Mouse (Mus musculus) stomach, embryonic 14.5 days (tissue): ENCODE data around the gene Spcs2. TPM values are rescaled to one million over a fixed set of nuclear protein-coding genes. Genes with fewer than 3 reads are reported as not detected.

ENCODE experiments used
- ATAC-seq: fragments of 200-750 bp; cut with Nextera tagmentation; 2 replicates; pipeline ENCODE4 v1.8.0; 2017; ENCODE audit warnings: low read depth, moderate TSS enrichment; ENCODE audit not compliant: insufficient number of reproducible peaks, insufficient read depth, low FRiP score
- H3K27ac ChIP-seq: fragments of 300-500 bp; sonication (generic); 2 replicates; pipeline ENCODE4 v1.5.1; 2014; ENCODE audit warnings: mild to moderate bottlenecking, low read length, moderate library complexity, mixed read lengths
- H3K27me3 ChIP-seq: fragments of 300-500 bp; sonication (generic); 2 replicates; pipeline ENCODE4 v1.6.1; 2014; ENCODE audit warnings: low read length, control low read depth, mixed read lengths; ENCODE audit not compliant: control insufficient read depth, insufficient read depth
- H3K36me3 ChIP-seq: fragments of 300-500 bp; sonication (generic); 2 replicates; pipeline ENCODE4 v1.6.1; 2014; ENCODE audit warnings: mild to moderate bottlenecking, control low read depth, low read length, moderate library complexity, mixed read lengths; ENCODE audit not compliant: control insufficient read depth, insufficient read depth
- H3K4me1 ChIP-seq: fragments of 300-500 bp; sonication (generic); 2 replicates; pipeline ENCODE4 v1.6.1; 2014; ENCODE audit warnings: low read length, control low read depth, mixed read lengths; ENCODE audit not compliant: control insufficient read depth, insufficient read depth
- H3K4me2 ChIP-seq: fragments of 300-500 bp; sonication (generic); replicated peaks from 2 replicates; pipeline ENCODE4 v1.6.1; 2014; ENCODE audit warnings: low read depth, low read length, control low read depth
- H3K4me3 ChIP-seq: fragments of 300-500 bp; sonication (generic); 2 replicates; pipeline ENCODE4 v1.5.1; 2014; ENCODE audit warnings: low read depth, low read length, control low read depth
- H3K9ac ChIP-seq: fragments of 300-500 bp; sonication (generic); replicated peaks from 2 replicates; pipeline ENCODE4 v1.6.1; 2014; ENCODE audit warnings: low read depth, mild to moderate bottlenecking, control low read depth, low read length, moderate library complexity, mixed read lengths
- H3K9me3 ChIP-seq: fragments of 300-500 bp; sonication (generic); 2 replicates; pipeline ENCODE4 v1.6.1; 2016; ENCODE audit warnings: low read depth, low read length, control low read depth; ENCODE audit not compliant: control insufficient read depth
- WGBS: fragments of 180-500 bp; shearing (Covaris S2); extraction: QIAGEN DNeasy Blood & Tissue Kit; methylation state at CpG from one replicate; pipeline ENCODE4 v1.1.7; 2014; 5-methylcytosine and 5-hydroxymethylcytosine counted together
- polyA plus RNA-seq: library from polyadenylated mRNA; unstranded; fragments of >200 nt; fragmentation: Nextera tagmentation; extraction: Ambion mirVana; gene quantifications from 2 replicates; pipeline ENCODE4 v1.2.1, GENCODE M21; 2014

The Spcs2 gene
- polyA plus RNA-seq, 1 experiment from 2014 or later = 287 TPM

DNA sequence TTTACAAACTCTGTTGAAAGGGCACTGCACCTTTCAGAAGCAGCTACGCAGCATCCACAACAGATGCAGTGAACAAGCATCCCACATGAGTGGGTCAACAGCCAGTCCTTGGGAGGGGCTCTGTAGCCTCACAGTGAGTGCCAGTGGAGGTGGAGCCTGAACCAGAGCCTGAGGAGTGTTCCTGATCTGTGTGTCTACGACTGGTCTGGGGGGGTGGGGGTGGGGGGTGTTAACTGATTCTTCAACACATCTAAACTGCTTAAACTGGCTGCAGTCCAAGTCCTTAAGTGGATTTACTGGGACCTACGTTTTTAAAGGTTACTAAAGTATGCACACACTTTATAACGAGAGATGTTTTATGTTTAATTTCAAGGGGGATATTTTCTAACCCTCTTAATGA lies 26.5 kb downstream of the Spcs2 start:
- Histone ChIP-seq H3K27me3 (no peaks in the 10 kb centered on the region), H3K9ac (no peak overlapping the region), H3K4me1 (peaks cover 13% of the 10 kb centered on the region), H3K36me3 (peaks cover 24% of the 10 kb centered on the region; the same call in 1 of the 2 replicates), H3K4me3 (no peak overlapping the region), H3K9me3 (no peaks in the 10 kb centered on the region), H3K4me2 (no peak overlapping the region), H3K27ac (peak overlapping the region; percentile 61; the same call in 1 of the 2 replicates)
- 36% methylated on average over 4 of the region's 4 CpGs for WGBS
- ATAC-seq = peak; percentile 61; the same call in 1 of the 2 replicates

DNA sequence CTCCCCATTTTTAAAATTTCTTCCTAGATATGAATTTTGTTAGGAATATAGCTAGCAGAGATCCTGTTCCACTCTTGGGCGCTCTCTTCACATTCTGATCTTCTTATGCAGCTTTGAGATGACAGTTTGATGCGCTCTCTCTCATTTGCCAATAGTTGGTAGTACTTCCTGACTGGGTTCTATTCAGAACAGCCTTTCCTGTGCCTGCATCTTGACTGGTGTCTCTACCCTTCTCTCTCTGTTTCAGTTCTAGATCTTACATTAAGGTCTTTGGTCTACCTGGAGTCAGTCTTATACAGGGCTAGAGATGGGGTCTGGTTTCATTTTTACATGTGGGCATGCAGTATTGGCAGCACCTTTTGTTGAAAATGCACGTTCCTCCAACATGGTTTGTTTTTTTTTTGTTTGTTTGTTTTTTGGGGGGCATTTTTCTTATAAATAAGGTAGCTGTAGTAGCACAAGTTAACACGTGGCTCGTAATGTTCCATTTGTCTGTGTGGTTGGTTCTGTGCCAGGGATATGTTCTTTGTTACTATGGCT lies 28.9 kb downstream of the Spcs2 start:
- H3K36me3 ChIP-seq = peaks cover 15% of the 10 kb centered on the region; the same call in 1 of the 2 replicates
- 85% methylated on average over 5 of the region's 5 CpGs for WGBS
- H3K4me1 ChIP-seq = peaks cover 13% of the 10 kb centered on the region
- no peak overlapping the region for H3K4me2 ChIP-seq
- H3K4me3 ChIP-seq = no peak overlapping the region
- ATAC-seq = no peak
- no peak overlapping the region for H3K9ac ChIP-seq
- H3K27ac ChIP-seq = no peak overlapping the region
- H3K27me3 ChIP-seq = no peaks in the 10 kb centered on the region
- no peaks in the 10 kb centered on the region for H3K9me3 ChIP-seq

DNA sequence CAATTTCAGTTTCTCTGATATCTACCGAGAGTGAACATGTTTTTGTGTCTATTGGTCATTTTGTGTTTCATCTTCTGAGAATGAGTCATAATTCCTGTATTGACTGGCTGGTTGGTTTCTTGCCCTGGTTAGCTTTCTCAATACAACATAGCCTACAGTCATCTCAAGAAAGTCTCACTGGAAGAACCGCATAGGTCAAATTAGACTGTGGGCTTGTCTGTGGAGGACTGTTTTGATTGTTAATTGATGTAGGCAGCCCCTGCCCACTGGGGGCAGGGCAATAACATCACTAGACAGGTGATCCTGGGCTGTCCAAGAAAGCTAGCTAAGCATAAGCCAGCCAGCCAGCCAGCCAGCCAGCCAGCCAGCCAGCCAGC lies 29.4 kb downstream of the Spcs2 start:
- H3K4me1 ChIP-seq = peaks cover 13% of the 10 kb centered on the region
- no peak overlapping the region for H3K4me3 ChIP-seq
- WGBS = 82% methylated on average over 2 of the region's 2 CpGs
- no peak overlapping the region for H3K27ac ChIP-seq
- H3K9me3 ChIP-seq = no peaks in the 10 kb centered on the region
- H3K4me2 ChIP-seq = no peak overlapping the region
- H3K27me3 ChIP-seq = no peaks in the 10 kb centered on the region
- no peak for ATAC-seq
- peaks cover 11% of the 10 kb centered on the region; the same call in 1 of the 2 replicates for H3K36me3 ChIP-seq
- no peak overlapping the region for H3K9ac ChIP-seq

DNA sequence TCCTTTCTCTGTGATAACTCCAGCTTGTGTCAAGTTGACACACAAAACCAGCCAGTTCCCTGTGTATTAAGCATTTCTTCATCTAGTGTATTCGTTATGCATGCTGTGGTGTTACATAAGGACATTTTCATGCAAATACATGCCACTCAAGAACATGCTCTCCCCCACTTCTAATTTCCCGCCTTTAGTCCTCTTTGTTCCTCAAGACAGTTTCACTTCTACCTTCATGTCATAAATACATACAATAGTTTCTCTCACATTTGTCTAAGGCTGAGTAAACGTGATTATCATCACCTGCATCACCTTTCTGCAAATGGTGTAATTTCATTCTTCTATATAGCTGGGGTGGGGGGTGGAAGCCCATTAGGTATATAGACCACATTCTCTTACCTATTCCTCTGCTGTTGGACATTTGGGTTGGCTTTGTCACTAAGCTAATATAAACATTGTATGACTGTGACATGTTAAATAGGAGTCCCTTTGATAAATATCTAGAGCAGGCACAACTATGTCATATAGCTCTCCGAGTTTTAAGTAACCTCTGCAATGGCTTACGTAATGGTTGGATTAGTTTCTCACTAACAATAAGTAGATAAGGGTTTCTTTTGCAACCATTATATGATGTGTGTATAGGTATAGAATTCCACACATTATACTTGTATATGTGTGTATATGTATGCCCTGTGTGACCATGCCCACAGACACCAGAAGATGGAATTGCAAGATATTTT lies 30.0 kb downstream of the Spcs2 start:
- Histone ChIP-seq H3K4me1 (peaks cover 10% of the 10 kb centered on the region), H3K4me2 (no peak overlapping the region), H3K9me3 (no peaks in the 10 kb centered on the region), H3K36me3 (peaks cover 6% of the 10 kb centered on the region; the same call in 1 of the 2 replicates), H3K9ac (no peak overlapping the region), H3K27ac (no peak overlapping the region), H3K27me3 (no peaks in the 10 kb centered on the region), H3K4me3 (no peak overlapping the region)
- WGBS = 77% methylated on average over 5 of the region's 5 CpGs
- ATAC-seq = no peak

DNA sequence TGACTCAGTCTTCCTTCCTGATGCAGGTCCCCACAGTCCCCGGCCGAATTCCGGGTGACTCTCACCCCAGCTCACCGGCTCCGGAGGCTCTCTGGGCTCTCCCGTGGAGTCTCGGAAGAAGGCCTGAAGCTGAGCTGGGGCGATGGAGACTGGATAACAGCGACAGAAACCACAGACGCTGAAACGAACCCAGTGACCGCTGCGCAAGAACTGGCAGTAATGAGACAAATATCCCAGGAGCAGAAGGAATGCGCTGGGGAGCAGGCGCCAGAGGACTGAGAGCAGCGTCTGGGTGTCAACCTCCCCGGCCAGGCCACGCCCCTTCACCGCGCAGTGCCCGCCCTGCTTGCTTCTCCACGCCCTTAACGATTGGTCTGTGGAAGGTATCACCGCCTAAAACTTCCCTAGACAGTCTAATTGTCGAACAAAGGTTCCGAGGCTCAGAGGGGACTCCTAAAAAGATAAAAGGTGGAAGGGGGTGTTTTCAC lies 35.1 kb downstream of the Spcs2 start, which contains the start of gene Neu3:
TSS of gene Neu3 (minus strand) at position 335 of the 488 bp plus-strand sequence.
- no peaks in the 10 kb centered on the region for H3K36me3 ChIP-seq
- H3K9me3 ChIP-seq = no peaks in the 10 kb centered on the region
- peak within 1 kb of the TSS; percentile 45 for H3K9ac ChIP-seq
- peak within 1 kb of the TSS; percentile 49 for H3K4me3 ChIP-seq
- peak within 1 kb of the TSS; percentile 89 for H3K27ac ChIP-seq
- peak; percentile 98 for ATAC-seq
- H3K4me1 ChIP-seq = no peaks in the 10 kb centered on the region; the same call in 1 of the 2 replicates
- WGBS = under 1% methylated on average over 26 of the region's 26 CpGs
- peak within 1 kb of the TSS; percentile 59 for H3K4me2 ChIP-seq
- no peaks in the 10 kb centered on the region for H3K27me3 ChIP-seq

DNA sequence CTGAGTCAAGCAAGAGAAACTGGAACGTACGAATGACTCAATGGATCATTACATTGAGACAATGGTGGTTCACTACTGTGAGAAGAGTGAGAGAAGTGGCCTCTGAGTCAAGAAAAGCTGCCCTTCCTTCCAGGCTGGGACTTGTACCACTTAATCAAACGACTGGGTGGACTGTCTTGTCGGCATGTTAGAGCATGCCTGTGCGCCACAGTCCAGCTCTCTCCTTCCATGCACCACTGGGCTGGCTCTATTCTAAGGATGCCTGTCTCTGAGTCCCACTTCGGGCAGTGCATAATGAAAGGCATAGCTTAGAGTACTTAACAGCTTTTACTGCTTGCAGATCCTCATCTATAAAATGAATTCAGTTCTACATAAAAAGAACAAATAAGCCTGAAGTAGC lies 37.2 kb downstream of the Spcs2 start:
- Histone ChIP-seq H3K36me3 (no peaks in the 10 kb centered on the region), H3K9me3 (no peaks in the 10 kb centered on the region), H3K4me2 (no peak overlapping the region), H3K27ac (no peak overlapping the region), H3K9ac (no peak overlapping the region), H3K4me1 (peaks cover 4% of the 10 kb centered on the region; the same call in 1 of the 2 replicates), H3K27me3 (no peaks in the 10 kb centered on the region), H3K4me3 (no peak overlapping the region)
- ATAC-seq = no peak
- WGBS = 57% methylated on average over 6 of the region's 6 CpGs

DNA sequence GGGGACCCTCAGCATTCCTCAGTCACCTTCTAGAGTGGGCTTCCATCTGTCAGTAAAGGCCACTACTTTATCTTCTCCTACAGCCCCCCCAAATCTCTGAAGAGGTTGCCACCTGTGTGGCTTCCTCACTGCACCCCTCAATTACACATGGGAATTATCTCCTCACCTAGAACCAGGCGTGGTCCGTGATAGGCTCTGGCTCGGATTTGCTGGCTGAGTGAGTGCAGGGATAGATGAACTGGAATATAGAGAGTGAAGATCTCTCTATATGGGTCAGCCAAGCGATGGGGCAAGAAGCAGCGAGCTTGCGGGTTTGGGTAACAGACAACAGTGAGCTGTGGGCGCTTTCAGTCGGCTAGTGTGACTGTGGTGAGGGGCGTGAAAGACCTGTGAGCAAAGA lies 37.8 kb downstream of the Spcs2 start:
- no peak overlapping the region for H3K9ac ChIP-seq
- ATAC-seq = no peak
- H3K4me2 ChIP-seq = 0 out of 2 replicates have a peak overlapping the region, but pooled peaks have one; percentile 12
- H3K4me3 ChIP-seq = no peak overlapping the region
- H3K27me3 ChIP-seq = no peaks in the 10 kb centered on the region
- H3K36me3 ChIP-seq = no peaks in the 10 kb centered on the region
- no peaks in the 10 kb centered on the region for H3K9me3 ChIP-seq
- H3K27ac ChIP-seq = 0 out of 2 replicates have a peak overlapping the region, but pooled peaks have one; percentile 44
- 80% methylated on average over 9 of the region's 9 CpGs for WGBS
- peaks cover 4% of the 10 kb centered on the region; the same call in 1 of the 2 replicates for H3K4me1 ChIP-seq

DNA sequence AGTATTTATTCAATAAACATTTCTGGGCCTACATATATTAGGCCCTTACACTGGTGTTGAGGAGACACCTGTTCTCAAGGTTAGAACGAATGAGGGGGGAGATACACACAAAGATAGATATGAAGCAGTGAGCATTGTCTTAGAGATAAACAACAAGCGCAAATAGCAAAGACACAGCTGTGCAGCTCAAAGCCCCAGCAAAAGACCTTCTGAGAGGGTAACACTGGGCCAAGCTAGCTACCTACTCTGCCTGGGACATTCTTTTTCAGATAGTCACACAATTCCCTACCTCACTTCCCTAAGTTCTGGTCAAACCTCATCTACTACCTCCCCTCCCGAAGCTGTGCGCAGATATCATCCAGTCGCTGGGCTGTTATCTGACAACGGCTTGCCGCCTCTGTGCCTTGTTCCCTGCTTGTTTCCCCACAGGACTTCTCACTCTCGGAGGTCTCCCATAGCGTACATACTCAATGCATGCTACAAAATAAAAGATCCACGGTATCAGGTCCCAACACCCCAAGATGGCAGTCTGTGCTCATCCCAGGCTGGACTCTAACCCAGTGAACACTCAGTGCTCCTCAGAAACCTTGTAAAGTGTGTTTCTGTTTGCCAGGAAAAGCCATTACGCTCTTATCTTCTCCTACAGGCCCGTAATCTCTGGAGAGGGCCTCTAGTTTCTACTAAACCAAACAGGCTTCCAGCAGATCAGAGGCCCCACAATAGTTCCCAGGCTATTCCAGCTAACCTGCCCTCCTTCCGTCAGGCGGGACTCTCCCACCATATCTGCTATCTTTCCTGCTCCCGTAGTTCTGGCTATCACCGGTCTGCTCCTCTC lies 38.4 kb downstream of the Spcs2 start:
- Histone ChIP-seq H3K27me3 (no peaks in the 10 kb centered on the region), H3K27ac (no peak overlapping the region), H3K9ac (no peak overlapping the region), H3K4me2 (no peak overlapping the region), H3K4me1 (peaks cover 4% of the 10 kb centered on the region; the same call in 1 of the 2 replicates), H3K36me3 (no peaks in the 10 kb centered on the region), H3K4me3 (no peak overlapping the region), H3K9me3 (no peaks in the 10 kb centered on the region)
- 72% methylated on average over 16 of the region's 16 CpGs for WGBS
- ATAC-seq = no peak
